Mouse (Mus musculus) inflammation-experienced regulatory T-cells, adult 16 weeks (primary cell): ENCODE data around the gene Gm8439. TPM values are rescaled to one million over a fixed set of nuclear protein-coding genes. Genes with fewer than 3 reads are reported as not detected.

Source experiments
- polyA plus RNA-seq: library from polyadenylated mRNA; unstranded; fragments of 100-300 nt; shearing (Covaris generic); gene quantifications from one replicate; pipeline ENCODE4 v1.2.1, GENCODE M21; 2017

Gene Gm8439
- polyA plus RNA-seq: not detected

DNA sequence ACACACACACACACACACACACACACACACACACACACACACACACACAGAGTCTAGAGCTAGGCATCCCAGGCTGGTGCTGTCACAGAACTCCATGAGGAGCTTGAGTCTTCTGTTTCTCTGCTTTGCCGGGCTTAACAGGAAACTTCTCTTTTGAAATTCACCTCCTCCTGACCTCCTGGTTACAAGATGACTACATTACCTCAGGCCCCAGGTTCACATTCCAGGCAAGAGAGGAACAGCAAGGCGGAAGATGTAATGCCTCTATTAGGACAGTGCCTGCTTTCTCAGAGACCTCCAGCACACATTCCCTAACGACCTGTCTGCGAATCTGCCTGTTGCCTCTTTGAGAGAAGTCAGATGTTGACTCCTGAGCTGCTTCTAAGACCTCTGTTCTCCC, at the start of gene Gm8439:
TSS of gene Gm8439 (plus strand) at position 301 of the 400 bp plus-strand sequence.

GRCm38 (mm10) chr4:120569486-120570437, 18.8 kb upstream of the Gm8439 start, which contains the start of gene Ctps:
Gene Ctps (minus strand): TSS chr4:120570276.

Other genes with a start within 250 kb of the Gm8439 start
- gene Scmh1, start 183.5 kb upstream of the Gm8439 start, polyA plus RNA-seq: 15.6 TPM
- gene Slfnl1, start 56.5 kb upstream of the Gm8439 start, polyA plus RNA-seq: not detected
- 25.8 TPM for gene Ctps, start 18.5 kb upstream of the Gm8439 start, polyA plus RNA-seq
- gene Cited4, start 77.8 kb downstream of the Gm8439 start, polyA plus RNA-seq: not detected
- 0.17 TPM for gene Kcnq4, start 159.9 kb downstream of the Gm8439 start, polyA plus RNA-seq
- 80.4 TPM for gene Nfyc, start 242.8 kb downstream of the Gm8439 start, polyA plus RNA-seq